Mouse (Mus musculus) liver, adult 2 months (tissue): Measurements from ENCODE around the gene Mmp24. TPM values are rescaled to one million over a fixed set of nuclear protein-coding genes. Genes with fewer than 3 reads are reported as not detected.

Experiments used
- DNase-seq: peaks from one replicate; pipeline ENCODE4 v3.0.0-alpha.2; 2011; ENCODE audit warnings: low read depth, low spot score; ENCODE audit errors: extremely low read depth
- H3K27ac ChIP-seq: fragments of 200-500 bp; replicated peaks from 2 replicates; pipeline ENCODE4 v1.5.1; 2012; ENCODE audit warnings: low read depth, mild to moderate bottlenecking, control low read depth, inconsistent platforms, low read length; ENCODE audit not compliant: insufficient read depth
- H3K27me3 ChIP-seq: fragments of 200-500 bp; 2 replicates; pipeline ENCODE4 v1.6.1; 2012; ENCODE audit warnings: mild to moderate bottlenecking, moderate library complexity, low read length, inconsistent platforms; ENCODE audit not compliant: control insufficient read depth, insufficient read depth
- H3K36me3 ChIP-seq: fragments of 200-500 bp; 2 replicates; pipeline ENCODE4 v1.6.1; 2012; ENCODE audit warnings: low read length, inconsistent platforms; ENCODE audit not compliant: control insufficient read depth, insufficient read depth
- H3K4me1 ChIP-seq: fragments of 200-500 bp; 2 replicates; pipeline ENCODE4 v1.6.1; 2011; ENCODE audit warnings: low read length; ENCODE audit not compliant: control insufficient read depth, insufficient read depth
- H3K4me3 ChIP-seq: fragments of 200-500 bp; 2 replicates; pipeline ENCODE4 v1.5.1; 2011; ENCODE audit warnings: low read depth, mild to moderate bottlenecking, control low read depth, low read length, moderate library complexity; ENCODE audit not compliant: insufficient read depth
- H3K79me2 ChIP-seq: fragments of 200-500 bp; 2 replicates; pipeline ENCODE4 v1.6.1; 2012; ENCODE audit warnings: inconsistent platforms, mild to moderate bottlenecking, low read length, moderate library complexity; ENCODE audit not compliant: control insufficient read depth, insufficient read depth
- H3K9ac ChIP-seq: fragments of 200-500 bp; 2 replicates; pipeline ENCODE4 v1.6.1; 2012; ENCODE audit warnings: low read depth, mild to moderate bottlenecking, control low read depth, inconsistent platforms, low read length
- CTCF ChIP-seq: fragments of 200-500 bp; IDR thresholded peaks from 2 replicates; pipeline ENCODE4 v1.5.1; 2011; ENCODE audit warnings: low read depth, low read length, control low read depth
- POLR2A ChIP-seq: fragments of 200-500 bp; IDR thresholded peaks from 2 replicates; pipeline ENCODE4 v1.6.1; 2011; ENCODE audit warnings: low read length, control low read depth; ENCODE audit not compliant: insufficient read depth; ENCODE audit errors: extremely low read depth
- WGBS: fragments of 180-500 bp; shearing (Covaris S2); methylation state at CpG from one replicate; pipeline ENCODE4 v1.1.7; 2018; 5-methylcytosine and 5-hydroxymethylcytosine counted together
- polyA plus RNA-seq: library from polyadenylated mRNA; depleted of rRNA; stranded (reverse); fragments of >200 nt; gene quantifications from 2 replicates; pipeline ENCODE4 v1.2.3, GENCODE M21; 2012; rRNA removed
- total RNA-seq: library from RNA; depleted of rRNA; stranded (reverse); fragments of >200 nt; gene quantifications from 2 replicates; pipeline ENCODE4 v1.2.3, GENCODE M21; 2014; rRNA removed

Gene Mmp24
- not detected in 2 replicates for total RNA-seq
- polyA plus RNA-seq = 0.02 and 0.05 TPM in 2 replicates

DNA sequence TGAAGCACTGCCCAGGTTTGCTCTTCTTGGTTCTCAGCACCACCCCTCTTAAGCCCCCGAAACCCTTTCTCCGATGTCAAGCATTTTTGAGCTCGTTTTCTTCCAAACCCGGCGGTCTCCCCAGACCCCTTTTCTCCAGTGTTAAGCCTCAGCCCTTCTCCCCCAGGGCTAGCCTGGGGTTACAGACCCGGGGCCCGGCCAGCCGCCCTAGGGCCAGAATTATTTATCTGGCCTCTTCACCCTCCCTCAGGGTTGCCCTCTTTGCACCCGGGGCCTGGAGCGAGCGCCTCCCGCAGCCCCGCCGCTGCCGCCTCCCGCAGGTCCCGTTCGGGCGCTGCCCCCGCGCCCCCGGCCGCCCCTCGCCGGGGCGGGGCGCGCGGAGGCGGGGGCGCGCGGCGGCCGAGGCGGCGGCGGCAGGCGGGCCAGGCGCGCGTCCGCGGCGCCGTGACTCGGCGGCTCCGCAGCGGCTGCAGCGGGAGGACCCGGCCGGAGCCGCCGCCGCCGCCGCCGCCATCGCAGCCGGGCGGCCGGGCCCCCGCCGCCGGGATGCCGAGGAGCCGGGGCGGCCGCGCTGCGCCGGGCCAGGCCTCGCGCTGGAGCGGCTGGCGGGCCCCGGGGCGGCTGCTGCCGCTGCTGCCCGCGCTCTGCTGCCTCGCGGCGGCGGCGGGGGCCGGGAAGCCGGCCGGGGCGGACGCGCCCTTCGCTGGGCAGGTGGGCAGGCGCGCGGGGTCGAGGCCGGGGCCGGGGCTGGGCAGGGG, at the start of gene Mmp24:
Mmp24 (plus strand) TSS at position 416 of the 758 bp plus-strand sequence.
- H3K36me3 ChIP-seq = no peaks in the 10 kb centered on the region
- WGBS = 30% methylated on average over 95 of the region's 100 CpGs
- H3K4me1 ChIP-seq = no peaks in the 10 kb centered on the region
- no peak for TF ChIP-seq CTCF
- TF ChIP-seq POLR2A = no peak
- peaks cover 6% of the 10 kb centered on the region; the same call in 1 of the 2 replicates for H3K27me3 ChIP-seq
- DNase-seq = no peak
- H3K9ac ChIP-seq = no peak within 1 kb of the TSS
- peak within 1 kb of the TSS; percentile 17; the same call in 1 of the 2 replicates for H3K4me3 ChIP-seq
- H3K27ac ChIP-seq = no peak within 1 kb of the TSS
- H3K79me2 ChIP-seq = no peaks in the 10 kb centered on the region

DNA sequence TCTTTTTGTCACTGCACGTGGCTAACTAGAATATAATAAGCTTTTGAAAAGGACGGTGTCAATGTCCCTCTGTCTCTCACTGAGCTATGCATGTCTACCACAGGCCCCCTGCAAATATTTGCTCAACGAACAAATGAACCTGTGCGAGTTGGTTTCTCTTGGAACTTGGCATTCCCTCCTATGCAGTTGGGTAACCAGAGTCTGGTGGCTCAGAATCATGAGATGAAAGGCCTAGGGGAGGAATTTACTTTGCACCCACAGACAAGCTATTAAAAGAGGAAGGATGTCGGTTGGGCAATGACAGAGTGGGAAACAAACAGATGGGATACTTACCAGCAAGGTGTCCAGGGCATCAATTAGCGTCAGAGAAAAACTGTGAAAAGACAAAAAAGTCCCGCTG, 48.8 kb upstream of the Mmp24 start:
- WGBS = 23% methylated on average over 7 of the region's 7 CpGs
- Histone ChIP-seq H3K36me3 (peaks cover 5% of the 10 kb centered on the region; the same call in 1 of the 2 replicates), H3K79me2 (no peaks in the 10 kb centered on the region; the same call in 1 of the 2 replicates), H3K4me3 (no peak overlapping the region), H3K27ac (peak overlapping the region; percentile 44; the same call in 1 of the 2 replicates), H3K27me3 (no peaks in the 10 kb centered on the region), H3K9ac (no peak overlapping the region), H3K4me1 (peaks cover 11% of the 10 kb centered on the region)
- DNase-seq = peak; percentile 71
- TF ChIP-seq CTCF = no peak
- no peak for TF ChIP-seq POLR2A

DNA sequence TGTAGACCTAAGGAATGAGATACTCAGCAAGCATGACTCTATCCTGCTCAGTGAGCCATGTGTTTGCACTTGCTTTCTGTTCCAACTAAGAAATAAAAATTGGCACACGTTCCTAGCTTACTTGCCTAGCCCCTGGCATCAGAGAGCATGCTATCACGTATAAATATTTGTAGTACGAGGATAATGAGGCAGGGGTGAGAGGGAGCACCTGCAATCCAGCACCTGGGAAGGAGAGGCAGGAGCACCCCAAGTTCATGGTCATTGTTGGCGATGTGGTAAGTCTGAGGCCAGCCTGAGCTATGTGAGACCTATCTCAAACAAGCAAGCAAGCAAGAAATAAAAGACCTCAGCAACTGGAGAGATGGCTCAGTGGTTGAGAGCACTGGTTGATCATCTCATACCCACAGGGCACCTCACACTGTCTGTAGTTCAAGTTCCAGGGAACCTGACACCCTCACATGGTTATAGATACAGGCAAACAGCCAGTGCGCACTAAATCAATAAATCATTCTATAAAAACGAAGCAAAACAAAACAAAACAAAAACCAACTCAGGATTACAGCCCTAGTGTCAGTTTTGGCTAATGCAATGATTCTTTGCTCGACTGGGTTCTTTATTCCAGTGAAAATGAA, 47.3 kb upstream of the Mmp24 start:
- no peaks in the 10 kb centered on the region for H3K27me3 ChIP-seq
- H3K4me3 ChIP-seq = no peak overlapping the region
- H3K27ac ChIP-seq = peak overlapping the region; percentile 51
- DNase-seq = peak; percentile 71
- WGBS = 20% methylated on average over 7 of the region's 7 CpGs
- H3K4me1 ChIP-seq = peaks cover 11% of the 10 kb centered on the region
- H3K79me2 ChIP-seq = no peaks in the 10 kb centered on the region; the same call in 1 of the 2 replicates
- peaks cover 5% of the 10 kb centered on the region; the same call in 1 of the 2 replicates for H3K36me3 ChIP-seq
- TF ChIP-seq CTCF (no peak), POLR2A (no peak)
- H3K9ac ChIP-seq = no peak overlapping the region

DNA sequence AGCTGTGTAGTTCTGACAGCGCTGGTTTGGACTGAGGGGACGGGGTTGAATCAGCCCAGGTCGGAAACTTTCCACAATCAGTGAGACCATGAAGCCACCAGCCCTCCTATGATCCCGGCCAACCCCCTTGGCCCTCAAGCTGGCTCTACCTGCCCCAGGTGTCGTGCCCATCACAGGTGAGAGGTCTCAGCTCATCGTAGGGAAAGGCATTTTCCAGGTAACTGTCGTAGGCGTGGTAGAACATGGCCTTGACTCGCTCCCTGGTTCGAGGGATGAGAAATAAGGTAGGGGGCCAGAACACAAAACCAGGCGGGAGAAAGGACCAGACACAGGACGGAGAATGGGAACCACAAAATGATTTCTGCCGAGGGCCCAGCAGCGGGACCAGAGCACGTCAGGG, 46.4 kb upstream of the Mmp24 start:
- WGBS = 2% methylated on average over 15 of the region's 15 CpGs
- H3K79me2 ChIP-seq = no peaks in the 10 kb centered on the region; the same call in 1 of the 2 replicates
- no peak for DNase-seq
- H3K36me3 ChIP-seq = peaks cover 4% of the 10 kb centered on the region; the same call in 1 of the 2 replicates
- TF ChIP-seq CTCF (no peak), POLR2A (no peak)
- H3K4me3 ChIP-seq = peak overlapping the region; percentile 91
- peak overlapping the region; percentile 17; the same call in 1 of the 2 replicates for H3K27ac ChIP-seq
- no peaks in the 10 kb centered on the region for H3K27me3 ChIP-seq
- peak overlapping the region; percentile 93 for H3K9ac ChIP-seq
- H3K4me1 ChIP-seq = peaks cover 11% of the 10 kb centered on the region

DNA sequence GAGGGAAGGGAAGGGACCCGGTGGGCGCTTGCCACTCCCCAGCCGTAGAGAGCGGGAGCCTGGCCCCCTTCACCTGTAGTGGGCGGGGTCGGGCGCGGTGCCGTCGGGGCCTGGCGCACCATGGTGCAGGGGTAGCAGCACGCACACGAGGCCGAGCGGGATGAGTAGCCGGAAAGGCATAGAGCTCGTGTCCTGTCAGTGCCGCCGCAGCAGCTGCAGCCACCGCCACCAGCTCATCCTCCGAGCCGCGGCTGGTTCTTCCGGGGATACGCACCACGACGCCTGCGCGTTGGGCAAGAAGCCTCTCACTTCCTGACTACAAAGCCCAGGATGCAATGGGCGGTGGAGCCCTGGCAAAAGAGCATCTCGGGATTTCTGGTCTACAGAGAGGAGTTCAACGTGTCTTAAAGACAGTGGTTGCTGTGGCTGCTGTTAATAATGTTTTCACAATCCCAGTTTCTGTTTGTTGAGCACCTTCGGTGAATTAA, 45.9 kb upstream of the Mmp24 start, which contains the start of gene Edem2:
Edem2 (minus strand) TSS at position 318 of the 488 bp plus-strand sequence.
- Histone ChIP-seq H3K27me3 (no peaks in the 10 kb centered on the region), H3K4me1 (peaks cover 11% of the 10 kb centered on the region), H3K27ac (peak within 1 kb of the TSS; percentile 17; the same call in 1 of the 2 replicates), H3K79me2 (no peaks in the 10 kb centered on the region; the same call in 1 of the 2 replicates), H3K9ac (peak within 1 kb of the TSS; percentile 93), H3K4me3 (peak within 1 kb of the TSS; percentile 91), H3K36me3 (peaks cover 2% of the 10 kb centered on the region; the same call in 1 of the 2 replicates)
- DNase-seq = peak; percentile 88
- under 1% methylated on average over 30 of the region's 33 CpGs for WGBS
- no peak for TF ChIP-seq CTCF
- peak; percentile 72 for TF ChIP-seq POLR2A
